Mouse (Mus musculus) c-Kit-positive CD71-negative TER-119-negative erythroid progenitor cells, embryonic 14.5 days (primary cell): ENCODE measurements around the gene Spef2.

Experiments used
- DNase-seq: peaks from one replicate; pipeline ENCODE4 v3.0.0-alpha.2; 2013; ENCODE audit warnings: low read depth

The Spef2 gene

DNA sequence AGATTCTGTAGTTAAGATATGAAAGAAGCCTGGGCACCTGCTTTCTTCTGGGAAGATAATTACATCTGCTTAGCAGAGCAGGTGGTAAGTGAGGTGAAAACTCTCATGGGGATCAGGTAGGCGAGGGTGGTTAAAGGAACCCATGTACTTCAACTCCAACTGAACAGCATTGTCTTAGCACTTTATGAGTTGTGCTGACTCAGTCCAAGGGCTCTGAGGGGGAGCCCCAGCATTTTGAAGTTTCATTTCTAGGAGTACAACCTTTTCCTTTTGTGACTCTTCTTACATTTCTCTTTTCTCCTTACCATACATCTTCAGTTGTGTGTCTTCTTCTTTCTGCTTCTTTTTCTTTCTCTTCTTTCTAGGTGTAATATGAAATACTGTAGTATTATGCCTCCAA lies 213.5 kb downstream of the Spef2 start:
- DNase-seq: no peak

DNA sequence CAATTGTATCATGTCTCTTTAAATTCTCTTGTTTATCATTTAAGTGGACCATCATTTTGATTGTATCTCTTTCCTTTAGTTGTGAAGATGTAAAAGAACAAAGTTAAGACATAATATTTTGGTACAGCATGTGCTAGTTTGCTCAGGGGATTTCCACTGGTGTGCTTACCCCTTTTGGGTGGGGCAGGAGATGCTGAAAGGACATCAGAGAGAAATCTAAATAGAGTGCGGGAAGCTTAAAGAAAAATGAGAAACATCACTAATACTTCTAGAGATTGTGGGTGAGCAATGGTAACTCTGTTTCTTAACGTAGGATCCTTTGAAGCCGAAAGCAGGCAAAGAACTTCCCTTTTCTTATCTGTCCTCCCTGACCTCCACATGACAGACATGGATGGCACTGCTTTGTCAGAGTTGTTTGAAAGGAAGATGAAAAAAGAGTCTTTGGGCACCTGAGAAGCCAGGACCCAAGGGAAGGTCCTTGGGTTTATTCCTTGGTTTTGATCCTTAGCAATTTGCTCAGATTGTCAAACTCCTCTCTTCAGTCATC lies 215.2 kb downstream of the Spef2 start:
- no peak for DNase-seq

DNA sequence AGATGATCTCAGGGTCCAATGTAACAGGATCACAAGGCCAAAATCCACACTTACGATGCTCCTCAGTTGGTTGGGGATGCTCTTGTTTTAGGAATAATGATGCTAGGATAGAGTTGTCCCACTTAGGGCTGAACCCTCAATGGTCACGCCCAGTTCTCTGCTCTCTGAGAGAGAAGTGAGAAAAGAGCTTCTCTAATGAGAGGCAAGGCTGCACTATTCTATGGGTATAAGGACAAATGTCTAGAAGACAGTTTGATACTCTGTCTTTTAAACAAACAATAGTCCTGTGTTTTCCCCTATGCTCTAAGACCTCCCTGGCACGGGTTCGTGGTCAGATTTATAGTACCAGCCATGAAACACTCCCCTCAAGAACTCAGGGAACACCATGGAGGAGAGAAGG lies 218.6 kb downstream of the Spef2 start, which contains the start of gene Il7r:
TSS of gene Il7r (minus strand) at position 101 of the 400 bp plus-strand sequence.
- DNase-seq: no peak

DNA sequence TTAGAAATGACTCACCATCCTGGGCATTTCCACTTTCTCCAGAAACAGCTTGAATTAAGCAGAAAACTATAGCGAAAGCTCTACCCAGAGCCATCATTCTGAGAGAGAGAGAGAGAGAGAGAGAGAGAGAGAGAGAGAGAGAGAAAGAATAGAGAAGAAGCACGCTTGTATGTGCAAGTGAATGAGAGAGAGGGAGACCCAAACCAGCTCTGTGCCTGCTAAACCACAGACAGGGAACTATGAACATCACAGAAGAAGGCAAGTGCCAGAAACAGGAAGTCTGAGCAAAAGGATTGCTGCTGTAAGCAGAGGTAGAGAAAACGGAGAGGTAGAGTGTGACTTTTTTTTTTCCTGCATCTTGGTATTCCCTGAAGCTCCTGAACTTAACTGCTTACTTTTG lies 219.0 kb downstream of the Spef2 start:
- no peak for DNase-seq
